Mouse (Mus musculus): ENCODE measurements at regions not wholly inside any gene's neighbourhood (a gene's known extent, or its start where the extent isn't known, plus 50 kb on each side); places are given as distances from the start of the nearest gene placed in this dataset.

DNA sequence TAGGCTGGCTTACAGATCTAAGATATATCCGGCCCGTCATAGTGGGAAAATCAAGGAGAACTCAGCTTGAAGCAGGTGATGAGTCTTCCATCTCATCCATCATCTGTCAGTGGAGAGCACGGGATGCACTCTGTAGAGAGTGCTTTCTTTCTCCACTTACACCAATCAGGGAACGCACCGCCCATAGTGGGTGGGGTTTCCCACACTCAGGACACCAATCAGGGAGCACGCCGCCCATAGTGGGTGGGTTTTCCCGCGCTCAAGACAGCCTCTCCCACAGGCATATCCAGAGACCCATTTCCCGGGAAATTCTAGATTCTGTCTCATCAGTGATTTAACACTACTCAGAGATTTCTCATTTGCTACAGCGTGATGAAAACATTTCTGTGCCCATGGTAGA is 83.5 kb upstream of the Sorcs3 start:
- Histone ChIP-seq H3K9me3 (replicated peaks; ENCODE audit: insufficient read depth, low read length) (no peaks in the 10 kb centered on the region), H3K9ac (ENCODE audit: control insufficient read depth, low read depth, low read length, poor library complexity, severe bottlenecking) (no peak overlapping the region), H3K27me3 (ENCODE audit: control insufficient read depth in 1 of 2, insufficient read depth in 2 of 2, low read length in 2 of 2) (no peaks in the 10 kb centered on the region), H3K79me2 (ENCODE audit: control insufficient read depth, insufficient read depth, low read length, poor library complexity) (no peaks in the 10 kb centered on the region), H3K36me3 (ENCODE audit: control insufficient read depth in 1 of 2, insufficient read depth in 2 of 2, low read length in 2 of 2) (no peaks in the 10 kb centered on the region), H3K4me1 (ENCODE audit: control insufficient read depth in 1 of 2, insufficient read depth in 2 of 2, low read length in 2 of 2) (no peaks in the 10 kb centered on the region), H3K4me3 (ENCODE audit: control insufficient read depth in 1 of 2, insufficient read depth in 1 of 2, low read depth in 2 of 2, low read length in 2 of 2) (no peak overlapping the region), H3K27ac (ENCODE audit: control insufficient read depth, low read depth, low read length) (no peak overlapping the region)
- TF ChIP-seq GATA1 (IDR thresholded peaks at IDR 0.05; ENCODE audit: low read depth, low read length): no peak
- no peak for TF ChIP-seq BHLHE40 (IDR thresholded peaks at IDR 0.05; ENCODE audit: borderline replicate concordance, low read depth, low read length)
- TF ChIP-seq NRF1 (IDR thresholded peaks at IDR 0.05; ENCODE audit: insufficient read depth, low read depth, low read length, poor library complexity, severe bottlenecking): no peak
- TF ChIP-seq RAD21 (IDR thresholded peaks at IDR 0.05; ENCODE audit: low read depth, low read length): no peak
- TF ChIP-seq E2F4 (IDR thresholded peaks at IDR 0.05; ENCODE audit: borderline replicate concordance, low read depth, low read length): no peak
- no peak for TF ChIP-seq ZMIZ1 (IDR thresholded peaks at IDR 0.05; ENCODE audit: low read depth, low read length)
- no peak for TF ChIP-seq USF2 (IDR thresholded peaks at IDR 0.05; ENCODE audit: borderline replicate concordance in 1 of 2, insufficient read depth in 1 of 2, low read depth in 1 of 2, low read length in 2 of 2)
- no peak for TF ChIP-seq MYB (IDR thresholded peaks at IDR 0.05; ENCODE audit: low read depth, low read length)
- TF ChIP-seq ELF1 (IDR thresholded peaks at IDR 0.05; ENCODE audit: low read depth, low read length): no peak
- no peak for TF ChIP-seq ZKSCAN1 (IDR thresholded peaks at IDR 0.05; ENCODE audit: low read depth, low read length)
- no peak for TF ChIP-seq MXI1 (IDR thresholded peaks at IDR 0.05; ENCODE audit: low read depth, low read length)
- no peak for TF ChIP-seq TCF12 (IDR thresholded peaks at IDR 0.05; ENCODE audit: low read depth, low read length)
- TF ChIP-seq TBP (IDR thresholded peaks at IDR 0.05; ENCODE audit: low read depth, low read length): no peak
- no peak for TF ChIP-seq MAX (IDR thresholded peaks at IDR 0.05; ENCODE audit: low read length)
- no peak for TF ChIP-seq KAT2A (conservative IDR thresholded peaks at IDR 0.05; ENCODE audit: low read depth, low read length)
- no peak for TF ChIP-seq MAZ (IDR thresholded peaks at IDR 0.05; ENCODE audit: low read depth, low read length)
- no peak for TF ChIP-seq EP300 (IDR thresholded peaks at IDR 0.05; ENCODE audit: low read depth in 1 of 2, low read length in 2 of 2)
- no peak for TF ChIP-seq GABPA (IDR thresholded peaks at IDR 0.05; ENCODE audit: low read depth, low read length)
- DNase-seq (ENCODE audit: low read depth, low spot score): no peak

DNA sequence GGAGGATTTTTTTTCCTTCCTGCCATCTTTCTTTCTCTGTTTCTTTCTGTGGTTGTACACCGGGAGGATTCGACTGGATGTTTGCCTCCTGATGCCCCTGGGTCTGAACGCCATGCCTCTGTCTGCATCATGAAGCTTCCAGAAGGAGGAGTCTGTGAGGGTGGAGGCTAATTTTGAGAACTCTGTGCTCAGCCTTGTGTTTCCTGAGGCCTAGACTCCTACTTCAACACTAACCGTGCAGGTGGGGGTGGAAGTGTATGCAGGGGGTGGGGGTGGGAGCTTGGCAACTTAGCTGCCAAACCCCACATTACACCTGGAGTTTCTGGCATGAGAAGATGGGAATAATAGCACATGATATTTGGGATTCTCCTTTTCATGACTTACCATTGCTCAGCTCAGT is 82.0 kb upstream of the Sorcs3 start:
- Histone ChIP-seq H3K27ac (ENCODE audit: control insufficient read depth, low read depth, low read length) (no peak overlapping the region), H3K79me2 (ENCODE audit: control insufficient read depth, insufficient read depth, low read length, poor library complexity) (no peaks in the 10 kb centered on the region), H3K36me3 (ENCODE audit: control insufficient read depth in 1 of 2, insufficient read depth in 2 of 2, low read length in 2 of 2) (no peaks in the 10 kb centered on the region), H3K4me1 (ENCODE audit: control insufficient read depth in 1 of 2, insufficient read depth in 2 of 2, low read length in 2 of 2) (no peaks in the 10 kb centered on the region), H3K4me3 (ENCODE audit: control insufficient read depth in 1 of 2, insufficient read depth in 1 of 2, low read depth in 2 of 2, low read length in 2 of 2) (no peak overlapping the region), H3K9ac (ENCODE audit: control insufficient read depth, low read depth, low read length, poor library complexity, severe bottlenecking) (no peak overlapping the region), H3K27me3 (ENCODE audit: control insufficient read depth in 1 of 2, insufficient read depth in 2 of 2, low read length in 2 of 2) (no peaks in the 10 kb centered on the region), H3K9me3 (replicated peaks; ENCODE audit: insufficient read depth, low read length) (no peaks in the 10 kb centered on the region)
- DNase-seq (ENCODE audit: low read depth, low spot score): no peak
- no peak for TF ChIP-seq MEF2A (IDR thresholded peaks at IDR 0.05; ENCODE audit: extremely low read depth, insufficient replicate concordance, low read depth, low read length, poor library complexity, severe bottlenecking)
- TF ChIP-seq JUND (IDR thresholded peaks at IDR 0.05; ENCODE audit: low read depth, low read length): no peak
- no peak for TF ChIP-seq SIN3A (IDR thresholded peaks at IDR 0.05; ENCODE audit: low read length)

Measured in MEL (cell line).